Mouse (Mus musculus): ENCODE data around the gene Lgals2. TPM values are rescaled to one million over a fixed set of nuclear protein-coding genes. Genes with fewer than 3 reads are reported as not detected.

Lgals2 gene
- polyA plus RNA-seq, 1 experiment = 2,134 TPM

DNA sequence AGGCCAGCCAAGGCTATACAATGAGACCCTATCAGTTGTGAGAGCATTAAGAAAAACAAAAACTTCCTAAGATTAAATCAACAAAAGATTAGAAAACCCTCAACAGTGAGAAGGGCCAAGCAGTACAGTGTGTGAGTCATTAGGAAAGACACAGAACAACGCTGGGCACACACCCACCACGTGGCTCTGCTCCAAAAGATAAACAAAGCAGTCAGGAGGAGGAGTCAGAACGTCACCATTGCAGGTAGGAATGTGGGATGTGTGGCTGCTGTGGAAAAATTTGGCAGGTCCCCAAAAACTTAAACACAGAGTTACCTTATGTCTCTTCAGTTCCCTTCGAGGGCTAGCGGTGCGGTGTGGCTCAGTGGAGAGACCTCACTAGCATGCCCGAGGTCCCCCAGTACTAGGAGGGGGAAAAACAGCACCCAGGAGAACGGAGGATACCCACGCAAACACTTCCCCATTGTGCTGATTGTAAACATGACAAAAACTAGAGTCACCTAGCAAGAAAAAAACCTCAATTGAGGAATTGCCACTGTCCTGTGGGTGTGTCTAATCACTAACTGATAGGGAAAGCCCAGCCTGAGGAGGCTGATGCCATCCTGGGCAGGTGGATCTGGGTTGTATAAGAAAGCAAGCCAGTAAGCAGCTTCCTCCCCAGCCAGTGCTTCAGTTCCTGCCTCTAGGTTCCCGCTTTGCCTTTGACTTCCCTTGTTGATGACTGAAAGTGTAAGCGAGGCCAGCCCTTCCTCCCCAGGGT, 39.8 kb downstream of the Lgals2 start:
- 10% methylated on average over 11 of the region's 11 CpGs for WGBS
- peak overlapping the region; percentile 29 for H3K4me3 ChIP-seq (ENCODE audit: low read depth, low read length)
- TF ChIP-seq POLR2A (IDR thresholded peaks at IDR 0.05; ENCODE audit: low read depth, low read length) (no peak), CTCF (IDR thresholded peaks at IDR 0.05; ENCODE audit: extremely low read depth, insufficient read length, insufficient replicate concordance, low read depth, low read length) (no peak)
- peak overlapping the region; percentile 72 for H3K27ac ChIP-seq (ENCODE audit: insufficient read depth, low read depth, low read length)
- no peaks in the 10 kb centered on the region for H3K36me3 ChIP-seq (ENCODE audit: control insufficient read depth, insufficient read depth, low read length)
- no peaks in the 10 kb centered on the region for H3K27me3 ChIP-seq (ENCODE audit: control insufficient read depth, insufficient read depth, low read length)
- H3K4me1 ChIP-seq (ENCODE audit: control insufficient read depth, insufficient read depth, insufficient read length, low read length) = peaks cover 10% of the 10 kb centered on the region

DNA sequence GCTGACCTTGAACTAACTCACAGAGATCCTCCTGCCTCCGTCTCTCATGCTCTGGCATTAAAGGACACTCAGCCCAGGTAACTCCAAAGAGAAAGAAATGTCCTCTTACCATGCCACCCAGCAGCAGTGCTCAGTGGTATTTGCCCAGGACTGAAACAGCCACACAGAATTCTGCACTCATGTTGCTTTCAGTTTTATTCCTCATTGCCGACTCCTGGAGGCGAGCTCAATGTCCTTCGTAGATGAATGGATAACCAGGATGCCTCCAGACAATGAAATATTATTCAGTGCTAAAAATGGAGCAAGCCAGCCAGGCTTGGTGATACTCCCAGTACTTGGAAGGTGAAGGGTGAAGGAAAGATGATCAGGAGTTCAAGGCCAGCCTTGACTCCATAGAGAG, 41.7 kb downstream of the Lgals2 start:
- 49% methylated on average over 4 of the region's 4 CpGs for WGBS
- TF ChIP-seq CTCF (IDR thresholded peaks at IDR 0.05; ENCODE audit: extremely low read depth, insufficient read length, insufficient replicate concordance, low read depth, low read length) (no peak), POLR2A (IDR thresholded peaks at IDR 0.05; ENCODE audit: low read depth, low read length) (no peak)

DNA sequence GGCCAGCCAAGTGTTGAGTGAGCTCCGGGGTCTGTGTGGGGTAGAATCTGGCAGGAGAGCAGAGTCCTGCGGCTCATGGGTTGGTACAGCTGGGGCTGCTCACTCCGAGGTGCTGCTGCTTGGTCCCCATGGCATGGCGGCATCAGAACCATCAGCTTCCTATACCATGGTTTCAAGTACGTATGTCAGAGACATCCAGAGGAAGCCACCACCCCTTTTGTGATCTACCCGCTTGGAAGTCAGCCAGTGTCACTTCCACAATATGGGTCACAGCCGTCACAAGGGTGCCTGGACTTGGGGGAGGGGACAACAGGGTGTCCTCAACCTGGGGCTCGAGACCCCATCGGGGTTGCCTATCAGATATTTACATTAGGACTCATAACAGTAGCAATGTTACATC, 45.2 kb downstream of the Lgals2 start:
- no peaks in the 10 kb centered on the region for H3K27me3 ChIP-seq (ENCODE audit: control insufficient read depth, insufficient read depth, low read length)
- peaks cover 18% of the 10 kb centered on the region for H3K4me1 ChIP-seq (ENCODE audit: control insufficient read depth, insufficient read depth, insufficient read length, low read length)
- no peak overlapping the region for H3K27ac ChIP-seq (ENCODE audit: insufficient read depth, low read depth, low read length)
- 51% methylated on average over 9 of the region's 9 CpGs for WGBS
- no peaks in the 10 kb centered on the region for H3K36me3 ChIP-seq (ENCODE audit: control insufficient read depth, insufficient read depth, low read length)
- TF ChIP-seq CTCF (IDR thresholded peaks at IDR 0.05; ENCODE audit: extremely low read depth, insufficient read length, insufficient replicate concordance, low read depth, low read length) (no peak), POLR2A (IDR thresholded peaks at IDR 0.05; ENCODE audit: low read depth, low read length) (no peak)
- no peak overlapping the region for H3K4me3 ChIP-seq (ENCODE audit: low read depth, low read length)

More for the DNA sequence above, 41.7 kb downstream of the Lgals2 start:
- H3K36me3 ChIP-seq (ENCODE audit: control insufficient read depth, insufficient read depth, low read length) = no peaks in the 10 kb centered on the region
- H3K27ac ChIP-seq (ENCODE audit: insufficient read depth, low read depth, low read length) = no peak overlapping the region
- no peak overlapping the region for H3K4me3 ChIP-seq (ENCODE audit: low read depth, low read length)
- H3K27me3 ChIP-seq (ENCODE audit: control insufficient read depth, insufficient read depth, low read length) = no peaks in the 10 kb centered on the region
- peaks cover 10% of the 10 kb centered on the region for H3K4me1 ChIP-seq (ENCODE audit: control insufficient read depth, insufficient read depth, insufficient read length, low read length)

DNA sequence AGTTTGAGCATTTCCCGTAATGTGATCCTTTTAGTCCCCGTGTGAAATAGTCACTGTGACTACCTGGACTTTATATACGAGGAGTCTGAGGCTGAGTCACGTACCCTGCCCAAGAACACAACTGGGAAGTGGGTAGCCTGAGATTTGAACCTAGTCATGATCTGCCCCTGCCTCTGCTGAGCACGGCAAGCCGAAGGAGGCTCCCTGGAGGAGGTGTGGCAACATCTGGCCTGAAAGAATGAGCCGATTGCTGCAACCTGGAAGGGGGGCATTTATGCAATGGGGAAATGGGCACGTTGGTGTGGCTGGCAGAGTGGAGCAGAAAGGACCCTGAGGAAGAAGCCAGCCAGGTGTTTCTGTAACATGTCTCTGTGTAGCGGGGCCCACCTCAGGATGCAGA, 45.6 kb downstream of the Lgals2 start:
- H3K4me1 ChIP-seq (ENCODE audit: control insufficient read depth, insufficient read depth, insufficient read length, low read length) = peaks cover 19% of the 10 kb centered on the region
- 65% methylated on average over 9 of the region's 9 CpGs for WGBS
- H3K4me3 ChIP-seq (ENCODE audit: low read depth, low read length) = no peak overlapping the region
- no peak overlapping the region for H3K27ac ChIP-seq (ENCODE audit: insufficient read depth, low read depth, low read length)
- TF ChIP-seq POLR2A (IDR thresholded peaks at IDR 0.05; ENCODE audit: low read depth, low read length) (no peak), CTCF (IDR thresholded peaks at IDR 0.05; ENCODE audit: extremely low read depth, insufficient read length, insufficient replicate concordance, low read depth, low read length) (no peak)
- no peaks in the 10 kb centered on the region for H3K36me3 ChIP-seq (ENCODE audit: control insufficient read depth, insufficient read depth, low read length)
- H3K27me3 ChIP-seq (ENCODE audit: control insufficient read depth, insufficient read depth, low read length) = no peaks in the 10 kb centered on the region

DNA sequence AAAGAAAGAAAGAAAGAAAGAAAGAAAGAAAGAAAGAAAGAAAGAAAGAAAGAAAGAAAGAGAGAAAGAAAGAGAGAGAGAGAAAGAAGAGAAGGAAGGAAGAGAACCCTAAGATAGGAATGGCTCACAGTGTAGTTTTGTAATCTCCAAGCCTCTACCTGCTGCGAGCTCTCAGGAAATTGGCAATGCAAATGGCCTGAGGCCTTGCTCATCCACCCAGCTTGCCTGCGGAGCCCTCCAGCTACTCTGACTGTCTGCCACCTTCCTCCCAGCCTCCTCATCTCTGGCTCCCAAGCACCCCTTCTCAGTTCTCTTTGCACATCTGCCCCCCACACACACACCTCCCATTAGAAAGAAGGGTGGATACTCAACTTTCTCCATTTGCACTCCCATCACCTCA, 46.3 kb downstream of the Lgals2 start:
- H3K27ac ChIP-seq (ENCODE audit: insufficient read depth, low read depth, low read length) = no peak overlapping the region
- no peak overlapping the region for H3K4me3 ChIP-seq (ENCODE audit: low read depth, low read length)
- no peaks in the 10 kb centered on the region for H3K36me3 ChIP-seq (ENCODE audit: control insufficient read depth, insufficient read depth, low read length)
- WGBS = 86% methylated on average over 2 of the region's 2 CpGs
- no peaks in the 10 kb centered on the region for H3K27me3 ChIP-seq (ENCODE audit: control insufficient read depth, insufficient read depth, low read length)
- peaks cover 22% of the 10 kb centered on the region; the same call in 1 of the 2 replicates for H3K4me1 ChIP-seq (ENCODE audit: control insufficient read depth, insufficient read depth, insufficient read length, low read length)
- TF ChIP-seq POLR2A (IDR thresholded peaks at IDR 0.05; ENCODE audit: low read depth, low read length) (no peak), CTCF (IDR thresholded peaks at IDR 0.05; ENCODE audit: extremely low read depth, insufficient read length, insufficient replicate concordance, low read depth, low read length) (no peak)

DNA sequence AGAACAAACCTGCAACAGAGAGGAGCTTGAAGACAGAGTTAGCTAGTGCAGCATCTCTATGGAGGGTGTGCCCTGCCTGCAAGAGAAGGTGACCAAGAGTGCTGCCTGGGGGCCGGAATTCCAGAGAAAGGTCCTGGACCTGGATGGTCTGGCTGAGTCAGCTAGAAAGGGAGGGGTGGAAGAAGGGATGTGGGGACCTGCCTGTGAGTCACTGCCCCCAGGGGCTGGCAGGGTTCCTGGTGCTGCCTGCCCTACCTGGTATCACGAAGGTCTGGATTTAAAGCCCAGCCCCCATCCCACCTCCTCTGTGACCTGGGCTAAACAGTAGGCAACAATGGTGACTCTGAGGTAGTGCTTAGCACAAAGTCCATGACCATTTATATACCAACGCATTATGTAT, 48.2 kb downstream of the Lgals2 start:
- Histone ChIP-seq H3K27me3 (ENCODE audit: control insufficient read depth, insufficient read depth, low read length) (no peaks in the 10 kb centered on the region), H3K36me3 (ENCODE audit: control insufficient read depth, insufficient read depth, low read length) (no peaks in the 10 kb centered on the region), H3K27ac (ENCODE audit: insufficient read depth, low read depth, low read length) (no peak overlapping the region), H3K4me1 (ENCODE audit: control insufficient read depth, insufficient read depth, insufficient read length, low read length) (peaks cover 30% of the 10 kb centered on the region), H3K4me3 (ENCODE audit: low read depth, low read length) (no peak overlapping the region)
- TF ChIP-seq POLR2A (IDR thresholded peaks at IDR 0.05; ENCODE audit: low read depth, low read length) (no peak), CTCF (IDR thresholded peaks at IDR 0.05; ENCODE audit: extremely low read depth, insufficient read length, insufficient replicate concordance, low read depth, low read length) (no peak)
- WGBS = 32% methylated on average over 3 of the region's 3 CpGs

DNA sequence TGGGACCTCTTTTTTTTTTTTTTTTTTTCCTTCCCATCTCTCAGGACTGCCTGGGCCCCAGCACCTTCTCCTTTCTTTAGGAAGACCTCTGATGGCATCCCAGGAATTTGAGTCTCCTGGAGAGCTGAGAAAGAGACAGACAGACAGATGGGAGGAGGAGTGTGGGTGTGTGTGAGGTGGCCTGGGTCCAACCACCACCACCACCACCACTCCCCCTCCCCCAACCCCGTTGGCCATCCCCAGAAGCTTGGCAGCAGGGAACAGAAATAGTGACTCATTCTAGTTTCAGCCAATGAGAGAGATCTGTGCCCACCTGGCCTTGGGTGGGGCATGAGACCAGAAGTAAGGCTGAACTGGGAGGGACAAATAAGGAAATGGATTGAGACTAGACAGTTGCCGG, 48.7 kb downstream of the Lgals2 start:
- WGBS = 18% methylated on average over 2 of the region's 2 CpGs
- peaks cover 33% of the 10 kb centered on the region for H3K4me1 ChIP-seq (ENCODE audit: control insufficient read depth, insufficient read depth, insufficient read length, low read length)
- H3K27ac ChIP-seq (ENCODE audit: insufficient read depth, low read depth, low read length) = 0 out of 2 replicates have a peak overlapping the region, but pooled peaks have one; percentile 23
- no peaks in the 10 kb centered on the region for H3K27me3 ChIP-seq (ENCODE audit: control insufficient read depth, insufficient read depth, low read length)
- H3K36me3 ChIP-seq (ENCODE audit: control insufficient read depth, insufficient read depth, low read length) = no peaks in the 10 kb centered on the region
- TF ChIP-seq CTCF (IDR thresholded peaks at IDR 0.05; ENCODE audit: extremely low read depth, insufficient read length, insufficient replicate concordance, low read depth, low read length) = no peak
- no peak overlapping the region for H3K4me3 ChIP-seq (ENCODE audit: low read depth, low read length)
